Mouse (Mus musculus) heart, postnatal 4 days (tissue): ENCODE measurements around the gene Pcolce. TPM values are rescaled to one million over a fixed set of nuclear protein-coding genes. Genes with fewer than 3 reads are reported as not detected.
"Not testable (repeated sequence)": the region's sequence is repeated elsewhere in the genome, so short reads cannot be mapped to it uniquely, and the experiment has no call there.

Experiments used
- DNase-seq: peaks from one replicate; pipeline ENCODE4 v3.0.0; 2021
- total RNA-seq, 2 experiments: library from RNA; stranded (reverse); gene quantifications; 2 replicates each; pipeline ENCODE4 v1.2.3; 2021

Pcolce gene
- total RNA-seq, 2 experiments from 2014 or later, result 133 to 137 TPM

- no peak for DNase-seq
Observed at GRCm38 (mm10) chr5:137629306-137629721, 15.7 kb upstream of the Pcolce start.

- DNase-seq, result peak; percentile 99
Observed at GRCm38 (mm10) chr5:137628498-137629305, 15.1 kb upstream of the Pcolce start, which contains the start of the genes Fbxo24, Lrch4 and Gm20605. Gene Fbxo24 (minus strand): TSS chr5:137629002. Gene Lrch4 (plus strand): TSS chr5:137629121. Gene Gm20605 (plus strand): TSS chr5:137629175.

GRCm38 (mm10) chr5:137627991-137628390 lies 14.4 kb upstream of the Pcolce start:
- no peak for DNase-seq

DNA sequence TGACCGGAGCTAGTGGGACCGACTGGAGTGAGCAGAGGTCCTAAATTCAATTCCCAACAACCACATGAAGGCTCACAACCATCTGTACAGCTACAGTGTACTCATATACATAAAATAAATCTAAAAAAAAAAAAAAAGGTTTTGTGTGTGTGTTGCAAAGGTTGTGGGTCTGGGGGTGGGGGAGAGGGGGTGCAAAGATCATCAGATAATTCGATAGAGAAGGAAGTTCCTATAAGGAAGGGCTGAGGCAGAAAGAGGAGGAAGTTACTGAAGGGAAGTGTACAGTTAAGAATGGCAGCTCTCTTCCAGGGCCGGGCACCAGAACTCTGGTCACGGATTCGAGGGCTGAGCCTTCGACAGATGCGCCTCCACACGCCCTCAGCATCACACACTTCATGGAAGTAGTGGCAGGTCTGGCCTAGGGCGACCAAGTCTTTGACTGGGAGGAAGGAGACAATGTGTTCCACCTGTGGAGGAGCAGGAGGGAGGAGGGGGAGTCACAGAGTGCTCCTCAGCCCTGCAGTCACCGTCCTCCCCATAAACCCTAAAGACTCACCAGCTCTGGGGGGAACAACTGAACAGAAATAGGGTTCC lies 10.4 kb upstream of the Pcolce start:
- no peak for DNase-seq

DNA sequence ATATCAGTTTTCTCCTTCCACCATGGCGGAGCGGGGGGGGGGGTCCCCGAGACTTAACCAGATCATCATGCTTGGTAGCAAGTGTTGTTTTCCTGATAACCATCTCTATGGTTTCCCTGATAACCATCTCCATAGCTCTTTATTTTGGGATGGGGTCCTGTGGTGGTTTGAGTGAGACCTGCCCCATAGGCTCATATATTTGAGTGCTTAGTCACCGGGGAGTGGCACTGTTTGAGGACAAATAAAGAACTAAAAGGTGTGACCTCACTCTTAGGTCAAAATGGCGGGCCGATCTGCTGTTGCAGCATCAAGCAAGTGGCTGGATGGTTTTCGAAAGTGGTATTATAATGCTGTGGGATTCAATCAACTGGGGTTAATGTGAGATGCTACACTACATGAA lies 1.8 kb upstream of the Pcolce start:
- no peak for DNase-seq

- not testable (repeated sequence) for DNase-seq
Observed at GRCm38 (mm10) chr5:137614921-137615320, 1.3 kb upstream of the Pcolce start.

DNA sequence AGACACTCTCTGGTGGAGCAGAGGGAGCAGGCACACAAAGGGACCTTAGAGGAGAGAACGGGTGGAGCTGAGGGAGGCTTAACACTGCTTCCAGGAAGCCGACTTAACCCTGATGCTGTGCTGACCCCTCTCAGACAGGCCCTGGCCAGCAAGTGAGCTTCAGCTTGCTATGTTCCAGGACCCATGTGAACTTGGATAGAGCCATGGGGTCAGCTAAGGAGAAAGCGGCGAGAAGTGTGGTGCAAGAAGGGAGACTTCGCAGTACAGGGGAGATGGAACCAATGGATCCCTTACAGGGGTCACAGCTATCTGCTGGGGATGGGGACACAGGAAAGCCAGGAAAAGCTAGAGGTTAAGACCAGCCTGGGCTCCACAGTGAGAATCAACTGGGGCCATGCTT lies 508 bp downstream of the Pcolce start:
- no peak for DNase-seq

DNA sequence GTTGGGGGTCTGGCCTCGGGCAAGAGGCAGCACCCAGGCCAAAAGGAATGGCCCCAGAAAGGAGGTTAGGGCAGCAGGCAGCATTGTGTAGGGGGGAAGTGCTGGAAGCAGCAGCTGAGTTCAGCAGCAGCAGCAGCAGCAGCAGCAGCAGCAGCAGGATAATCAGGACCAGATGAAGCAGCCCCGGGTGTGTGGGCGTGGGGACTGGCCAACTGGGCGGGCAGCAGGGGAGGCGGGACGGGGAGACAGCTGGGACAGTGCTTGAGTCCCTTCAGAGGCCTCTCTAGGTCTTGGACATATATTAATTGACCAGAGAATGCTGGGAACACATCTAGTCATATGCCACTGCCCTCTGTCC lies 2.4 kb downstream of the Pcolce start:
- peak; percentile 84 for DNase-seq

GRCm38 (mm10) chr5:137610548-137611244 lies 2.9 kb downstream of the Pcolce start:
- peak; percentile 85 for DNase-seq

- DNase-seq, result no peak
Observed at GRCm38 (mm10) chr5:137610056-137610455, 3.5 kb downstream of the Pcolce start.

- no peak for DNase-seq
Observed at GRCm38 (mm10) chr5:137609292-137609691, 4.3 kb downstream of the Pcolce start.

DNA sequence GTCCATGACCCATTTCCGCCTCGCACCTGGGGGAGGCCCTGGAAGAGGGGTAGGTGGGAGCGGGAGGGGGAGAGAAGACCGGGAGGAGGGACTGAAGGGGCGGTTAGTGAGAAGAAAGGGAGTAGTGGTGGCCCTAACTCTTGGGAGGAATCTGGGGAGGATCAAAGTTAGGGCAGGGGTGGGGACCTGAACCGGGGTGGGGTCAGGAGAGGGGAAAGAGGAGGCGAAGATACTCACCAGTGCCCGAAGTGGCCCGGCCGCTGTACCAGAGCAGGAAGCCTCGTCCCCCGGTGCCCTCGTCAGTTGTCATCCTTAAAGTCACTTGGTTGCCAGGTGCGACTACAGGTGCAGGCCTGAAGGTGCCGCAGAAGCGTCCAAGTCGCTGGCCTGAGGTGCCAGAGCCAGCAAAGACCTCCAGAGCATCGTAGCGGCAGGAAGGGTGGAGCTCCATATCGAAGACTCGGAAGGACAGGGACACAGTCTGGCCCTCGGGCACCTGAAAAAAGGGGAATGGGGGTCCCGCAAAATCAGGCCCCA lies 4.9 kb downstream of the Pcolce start:
- no peak for DNase-seq

DNA sequence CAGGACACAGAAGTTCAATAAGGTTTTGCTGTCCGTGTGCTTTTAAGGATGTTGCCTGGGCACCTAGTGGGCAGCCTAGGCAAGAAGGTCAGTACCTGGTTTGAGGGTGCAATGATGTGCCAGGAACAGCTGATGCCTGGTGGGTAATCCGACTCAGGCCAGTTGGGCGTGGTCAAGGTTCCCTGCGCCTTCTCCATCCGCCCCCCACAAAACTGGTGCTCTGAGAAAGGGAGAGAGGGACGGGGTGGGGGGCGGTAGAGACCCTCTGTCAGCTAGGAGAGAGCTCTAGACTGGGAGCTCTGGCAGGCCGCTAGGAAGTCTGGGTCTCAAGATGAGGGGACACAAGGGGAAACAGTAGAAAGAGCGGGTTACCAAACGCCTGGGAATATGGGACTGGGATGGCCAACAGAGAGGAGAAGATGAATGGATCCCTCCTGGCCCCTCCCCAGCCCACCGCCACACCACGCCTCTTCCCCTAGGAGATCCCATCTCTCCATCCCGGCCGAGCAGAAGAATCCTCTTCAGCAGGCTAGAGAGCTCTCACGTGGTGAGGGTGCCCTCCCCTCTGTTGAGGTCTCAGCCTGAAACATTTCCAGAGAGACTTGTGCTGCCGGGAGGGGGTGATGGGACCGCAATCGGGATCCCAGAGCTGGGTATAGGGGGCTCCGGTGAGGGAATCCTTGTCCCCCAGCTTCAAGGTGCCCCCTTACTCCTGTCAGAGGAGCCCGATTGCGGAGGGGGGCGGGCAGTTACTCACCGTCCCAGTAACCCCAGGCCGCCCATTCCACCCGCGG lies 5.5 kb downstream of the Pcolce start:
- no peak for DNase-seq

GRCm38 (mm10) chr5:137601365-137601729 lies 12.2 kb downstream of the Pcolce start:
- DNase-seq, result peak; percentile 49

DNA sequence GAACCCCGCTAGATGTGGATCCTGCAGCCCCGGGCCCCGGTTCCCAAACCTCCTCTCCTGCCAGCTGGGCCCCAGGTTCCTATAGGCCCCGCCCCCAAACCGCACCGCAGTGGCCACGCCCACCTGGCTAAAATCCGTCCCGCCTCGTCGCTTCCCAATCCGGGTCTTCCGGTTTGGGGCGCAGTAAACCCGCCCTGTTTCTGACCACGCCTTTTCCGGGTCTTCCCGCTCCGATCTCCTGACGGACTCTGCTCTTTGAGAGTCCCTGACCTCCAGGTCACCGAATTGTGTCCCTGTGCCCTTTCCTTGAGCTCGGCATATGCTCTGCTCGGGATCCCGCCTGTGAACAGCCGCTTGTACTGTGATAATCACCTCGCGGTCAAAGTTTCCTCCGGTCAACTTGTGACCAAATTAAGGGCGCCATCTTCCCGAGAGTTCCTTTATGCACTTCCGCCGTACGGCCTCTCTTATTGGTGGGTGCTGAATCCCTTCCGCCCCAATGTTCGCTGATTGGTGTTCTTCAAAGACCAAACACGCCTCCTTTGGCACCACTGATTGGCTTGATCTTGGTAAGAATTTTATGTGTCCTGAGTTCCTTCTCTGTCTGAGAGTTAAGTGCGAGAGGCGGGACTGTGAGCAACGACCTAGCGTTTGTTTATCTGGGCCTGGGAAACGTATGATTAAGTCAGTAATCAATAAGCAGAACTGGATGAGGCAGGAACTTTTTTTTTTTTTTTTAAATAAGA lies 12.8 kb downstream of the Pcolce start, which contains the start of gene Mospd3:
Mospd3 (minus strand) TSS at position 440 of the 746 bp plus-strand sequence.
- peak; percentile 97 for DNase-seq

- DNase-seq, result no peak
Observed at GRCm38 (mm10) chr5:137600281-137600618, 13.3 kb downstream of the Pcolce start.

- DNase-seq, result no peak
Observed at GRCm38 (mm10) chr5:137599600-137599999, 14.0 kb downstream of the Pcolce start.

DNA sequence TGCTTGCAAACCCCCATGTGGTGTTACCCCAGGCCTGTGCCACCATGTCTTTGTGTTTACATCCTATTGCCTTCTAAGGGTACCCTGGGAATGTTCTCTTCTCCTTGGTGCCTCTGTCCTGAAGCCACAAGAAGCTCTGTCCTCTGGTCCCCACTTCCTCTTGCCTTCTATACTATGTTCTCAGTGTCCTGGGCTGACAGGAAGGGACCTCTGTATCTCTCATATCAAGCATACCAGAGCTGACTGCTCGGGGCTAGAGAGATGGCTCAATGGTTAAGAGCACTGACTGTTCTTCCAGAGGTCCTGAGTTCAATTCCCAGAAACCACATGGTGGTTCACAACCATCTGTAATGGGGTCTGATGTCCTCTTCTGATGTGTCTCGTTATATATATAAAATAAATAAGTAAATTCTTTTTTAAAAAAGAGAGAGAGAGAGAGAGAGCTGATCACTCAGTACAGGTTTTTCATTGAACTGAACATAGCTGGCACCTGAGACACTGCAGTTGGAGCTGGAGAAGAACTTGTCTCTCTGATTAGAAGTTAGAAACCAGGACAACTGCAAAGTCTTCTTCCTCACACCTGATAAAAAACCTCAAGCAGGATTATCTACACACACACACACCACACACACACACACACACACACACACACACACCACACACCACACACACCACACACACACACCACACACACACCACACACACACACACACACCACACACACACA lies 15.3 kb downstream of the Pcolce start:
- no peak for DNase-seq

GRCm38 (mm10) chr5:137597625-137598024 lies 16.0 kb downstream of the Pcolce start:
- DNase-seq, result no peak

DNA sequence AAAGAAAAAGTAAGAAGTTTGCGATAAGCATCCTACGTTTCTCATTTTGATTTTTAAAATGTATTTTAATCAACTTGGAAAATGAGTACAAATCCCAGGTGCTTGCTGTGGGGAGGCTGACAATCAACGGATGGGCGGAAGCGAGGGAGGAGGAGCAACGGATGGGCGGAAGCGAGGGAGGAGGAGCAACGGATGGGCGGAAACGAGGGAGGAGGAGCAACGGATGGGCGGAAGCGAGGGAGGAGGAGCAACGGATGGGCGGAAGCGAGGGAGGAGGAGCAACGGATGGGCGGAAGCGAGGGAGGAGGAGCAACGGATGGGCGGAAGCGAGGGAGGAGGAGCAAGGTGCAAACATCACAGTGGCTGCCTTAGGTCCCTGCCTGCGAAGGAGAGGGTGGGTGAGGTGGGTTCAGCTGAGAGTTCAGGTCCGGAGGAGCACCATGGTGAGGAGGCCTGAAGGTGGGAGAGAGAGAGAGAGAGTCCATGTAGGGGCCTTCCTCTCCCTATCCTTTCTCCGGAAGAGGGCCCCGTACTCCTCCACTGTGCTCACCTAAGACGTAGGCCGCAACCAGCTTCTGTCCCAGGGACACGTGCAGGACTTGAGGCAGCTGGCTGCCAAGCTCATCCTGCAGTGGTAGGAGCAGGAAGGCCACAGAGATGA lies 16.9 kb downstream of the Pcolce start:
- DNase-seq, result no peak
